Mouse (Mus musculus) spleen, adult 2 months (tissue): ENCODE results near the gene Serinc5.

Experiments
- CTCF ChIP-seq: fragments of 200-500 bp; IDR thresholded peaks from 2 replicates; pipeline ENCODE4 v1.5.1; 2011; ENCODE audit warnings: mild to moderate bottlenecking, inconsistent platforms; ENCODE audit not compliant: insufficient read depth, insufficient read length, insufficient replicate concordance; ENCODE audit errors: extremely low read depth
- POLR2A ChIP-seq: fragments of 200-500 bp; IDR thresholded peaks from 2 replicates; pipeline ENCODE4 v1.6.1; 2011; ENCODE audit warnings: low read depth, low read length, inconsistent platforms

DNA sequence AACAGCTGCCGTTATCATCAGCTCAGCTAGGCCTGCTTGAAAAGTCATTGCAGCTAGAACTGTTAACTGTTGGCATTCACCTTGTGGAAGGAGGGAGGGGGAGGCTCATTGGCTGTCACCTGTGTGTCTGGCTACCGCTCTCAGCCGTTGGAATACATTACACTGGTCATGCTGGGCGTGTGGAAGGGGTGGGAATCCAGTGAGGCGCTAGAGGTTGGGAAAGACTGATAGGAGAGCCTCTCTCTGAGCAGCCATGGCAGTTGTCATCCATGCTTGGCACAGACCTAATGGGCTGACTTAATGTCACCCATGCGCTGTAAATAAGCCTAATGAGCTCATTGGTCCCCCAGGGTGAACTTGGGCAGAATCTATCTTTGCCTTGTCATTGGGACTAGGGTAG lies 120.9 kb downstream of the Serinc5 start:
- no peak for TF ChIP-seq POLR2A
- TF ChIP-seq CTCF, result no peak
